Mouse (Mus musculus) forebrain, embryonic 12.5 days (tissue): Measurements from ENCODE around the gene Spats2l. TPM values are rescaled to one million over a fixed set of nuclear protein-coding genes. Genes with fewer than 3 reads are reported as not detected.

Source experiments
- ATAC-seq: fragments of 200-750 bp; cut with Nextera tagmentation; 2 replicates; pipeline ENCODE4 v1.8.0; 2017; ENCODE audit warnings: moderate TSS enrichment; ENCODE audit not compliant: low FRiP score
- H3K27ac ChIP-seq: fragments of 300-500 bp; sonication (generic); 2 replicates; pipeline ENCODE4 v1.5.1; 2016; ENCODE audit warnings: mild to moderate bottlenecking
- H3K27me3 ChIP-seq: fragments of 300-500 bp; sonication (generic); 2 replicates; pipeline ENCODE4 v1.6.1; 2016; ENCODE audit warnings: mild to moderate bottlenecking
- H3K36me3 ChIP-seq: fragments of 300-500 bp; sonication (generic); replicated peaks from 2 replicates; pipeline ENCODE4 v1.6.1; 2016; ENCODE audit warnings: mild to moderate bottlenecking
- H3K4me1 ChIP-seq: fragments of 300-500 bp; sonication (generic); 2 replicates; pipeline ENCODE4 v1.6.1; 2016
- H3K4me2 ChIP-seq: fragments of 300-500 bp; sonication (generic); 2 replicates; pipeline ENCODE4 v1.6.1; 2016; ENCODE audit warnings: mild to moderate bottlenecking, moderate library complexity
- H3K4me3 ChIP-seq: fragments of 300-500 bp; sonication (generic); replicated peaks from 2 replicates; pipeline ENCODE4 v1.5.1; 2016; ENCODE audit warnings: mild to moderate bottlenecking
- H3K9ac ChIP-seq: fragments of 300-500 bp; sonication (generic); 2 replicates; pipeline ENCODE4 v1.6.1; 2016; ENCODE audit warnings: mild to moderate bottlenecking
- H3K9me3 ChIP-seq: fragments of 300-500 bp; sonication (generic); 2 replicates; pipeline ENCODE4 v1.6.1; 2016
- WGBS: fragments of 180-500 bp; shearing (Covaris S2); methylation state at CpG from one replicate; pipeline ENCODE4 v1.1.7; 2016; 5-methylcytosine and 5-hydroxymethylcytosine counted together
- polyA plus RNA-seq: library from polyadenylated mRNA; unstranded; fragments of >200 nt; fragmentation: Nextera tagmentation; extraction: Ambion mirVana; gene quantifications from 2 replicates; pipeline ENCODE4 v1.2.1, GENCODE M21; 2016

Spats2l gene
- 51.2 and 57.2 TPM in 2 replicates for polyA plus RNA-seq

DNA sequence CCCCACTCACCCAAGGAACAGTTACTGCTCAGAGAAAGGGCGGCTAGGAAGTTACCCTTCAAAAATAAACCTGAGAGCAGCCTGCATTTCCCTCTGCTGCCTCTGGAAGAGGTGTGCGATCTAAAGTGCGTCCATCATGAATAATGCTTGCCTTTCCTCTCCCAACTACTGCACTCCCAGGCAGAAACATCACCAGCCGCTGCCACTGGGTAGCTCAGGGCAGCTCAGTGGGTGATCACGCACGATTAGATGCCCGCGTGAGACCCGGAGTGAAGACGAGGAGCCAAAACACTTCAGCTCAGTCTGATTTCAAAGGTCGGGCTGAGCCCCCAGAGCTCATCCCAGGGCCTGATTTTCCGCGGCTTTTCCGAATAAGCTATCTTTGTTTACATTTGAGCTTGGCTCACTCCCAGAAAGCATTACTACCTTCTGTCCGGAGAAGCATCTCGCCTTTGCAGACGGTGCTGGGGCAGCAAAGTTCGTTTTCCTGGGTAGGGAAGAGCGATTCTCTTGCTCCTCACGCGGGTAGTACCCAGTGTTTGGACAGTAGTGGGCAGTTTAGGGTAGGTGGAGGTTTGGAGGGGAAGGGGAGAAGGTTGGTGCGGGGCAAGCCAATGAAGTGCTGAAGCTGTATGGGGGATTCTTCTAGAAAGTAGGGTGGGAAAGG lies at the start of gene Spats2l:
Gene Spats2l (plus strand): TSS at position 162 of the 667 bp plus-strand sequence.
- peak within 1 kb of the TSS; percentile 88 for H3K9ac ChIP-seq
- under 1% methylated on average over 22 of the region's 22 CpGs for WGBS
- H3K36me3 ChIP-seq = no peaks in the 10 kb centered on the region
- peak within 1 kb of the TSS; percentile 85 for H3K4me2 ChIP-seq
- peak within 1 kb of the TSS; percentile 90 for H3K27ac ChIP-seq
- peak; percentile 60; the same call in 1 of the 2 replicates for ATAC-seq
- 0 out of 2 replicates have a peak, but pooled peaks cover 8% of the 10 kb centered on the region for H3K27me3 ChIP-seq
- H3K4me3 ChIP-seq = peak within 1 kb of the TSS; percentile 82
- peaks cover 15% of the 10 kb centered on the region for H3K4me1 ChIP-seq
- H3K9me3 ChIP-seq = no peaks in the 10 kb centered on the region

DNA sequence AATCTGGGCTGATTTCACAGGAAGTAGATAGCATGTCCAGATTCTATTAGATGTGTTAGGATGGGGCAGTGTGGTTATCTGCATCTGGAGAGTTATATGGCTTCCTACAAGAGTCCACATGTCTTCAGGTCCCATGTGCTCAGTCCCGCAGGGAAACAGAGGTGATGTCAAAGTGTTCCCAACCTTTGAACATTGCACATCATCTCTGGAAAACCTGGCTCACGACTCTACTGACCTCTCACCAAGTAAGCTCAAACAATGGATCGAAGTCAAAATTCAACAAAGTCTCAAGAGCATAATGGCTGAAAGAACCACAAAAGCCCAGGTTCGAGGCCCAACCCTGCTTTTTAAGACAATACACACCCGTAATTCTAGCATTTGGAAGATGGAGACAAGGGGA lies 48.7 kb upstream of the Spats2l start:
- H3K4me1 ChIP-seq = no peaks in the 10 kb centered on the region
- WGBS = 88% methylated on average over 5 of the region's 5 CpGs
- no peak overlapping the region for H3K9ac ChIP-seq
- H3K9me3 ChIP-seq = no peaks in the 10 kb centered on the region
- H3K4me3 ChIP-seq = no peak overlapping the region
- no peaks in the 10 kb centered on the region for H3K36me3 ChIP-seq
- no peak overlapping the region for H3K27ac ChIP-seq
- no peak for ATAC-seq
- no peaks in the 10 kb centered on the region for H3K27me3 ChIP-seq
- no peak overlapping the region for H3K4me2 ChIP-seq

DNA sequence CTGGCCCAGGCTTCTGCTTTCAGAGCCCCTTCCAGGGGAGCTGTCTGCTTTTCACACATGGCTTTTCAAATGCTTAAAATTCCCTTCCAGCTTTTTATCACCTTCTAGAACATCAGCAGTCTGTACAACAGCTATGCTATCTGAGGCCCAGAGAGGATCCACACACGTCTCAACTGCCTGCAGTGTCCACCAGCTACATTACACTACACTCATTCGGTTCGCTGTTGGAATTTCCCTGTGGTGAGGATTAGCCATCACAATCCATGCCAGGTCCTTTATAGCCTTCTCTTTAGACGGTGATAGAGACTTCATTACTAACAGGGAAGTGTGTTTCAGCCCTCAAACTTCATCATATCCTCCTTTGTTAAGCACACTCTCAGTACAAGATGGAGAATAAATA lies 38.1 kb upstream of the Spats2l start:
- no peaks in the 10 kb centered on the region for H3K9me3 ChIP-seq
- ATAC-seq = no peak
- no peaks in the 10 kb centered on the region for H3K36me3 ChIP-seq
- no peak overlapping the region for H3K27ac ChIP-seq
- H3K4me1 ChIP-seq = no peaks in the 10 kb centered on the region
- H3K27me3 ChIP-seq = no peaks in the 10 kb centered on the region
- no peak overlapping the region for H3K4me2 ChIP-seq
- no peak overlapping the region for H3K9ac ChIP-seq
- H3K4me3 ChIP-seq = no peak overlapping the region
- WGBS = 22% methylated on average over 4 of the region's 4 CpGs

DNA sequence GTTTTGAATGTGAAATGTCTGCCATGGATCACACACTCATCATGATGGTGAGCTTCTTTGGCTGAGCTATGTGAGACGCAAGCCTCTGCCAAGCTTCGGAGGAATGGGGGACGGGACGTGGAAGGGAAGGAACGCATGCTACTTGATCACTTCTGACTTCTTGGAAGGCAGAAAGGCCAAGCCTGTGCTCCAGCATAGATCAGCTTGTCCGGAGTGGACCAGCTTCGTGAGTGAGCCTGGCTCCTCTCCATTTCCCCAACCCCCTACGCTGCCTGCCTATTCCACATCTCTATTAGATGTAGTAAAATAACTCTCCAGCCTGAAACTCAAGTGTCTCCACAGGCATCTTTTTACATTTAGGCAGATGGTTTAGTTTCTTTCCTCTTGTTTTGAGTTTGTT lies 32.2 kb upstream of the Spats2l start:
- Histone ChIP-seq H3K27me3 (no peaks in the 10 kb centered on the region), H3K4me1 (no peaks in the 10 kb centered on the region), H3K27ac (no peak overlapping the region), H3K4me3 (no peak overlapping the region), H3K9me3 (no peaks in the 10 kb centered on the region), H3K9ac (no peak overlapping the region), H3K4me2 (no peak overlapping the region), H3K36me3 (no peaks in the 10 kb centered on the region)
- 88% methylated on average over 8 of the region's 8 CpGs for WGBS
- no peak for ATAC-seq

DNA sequence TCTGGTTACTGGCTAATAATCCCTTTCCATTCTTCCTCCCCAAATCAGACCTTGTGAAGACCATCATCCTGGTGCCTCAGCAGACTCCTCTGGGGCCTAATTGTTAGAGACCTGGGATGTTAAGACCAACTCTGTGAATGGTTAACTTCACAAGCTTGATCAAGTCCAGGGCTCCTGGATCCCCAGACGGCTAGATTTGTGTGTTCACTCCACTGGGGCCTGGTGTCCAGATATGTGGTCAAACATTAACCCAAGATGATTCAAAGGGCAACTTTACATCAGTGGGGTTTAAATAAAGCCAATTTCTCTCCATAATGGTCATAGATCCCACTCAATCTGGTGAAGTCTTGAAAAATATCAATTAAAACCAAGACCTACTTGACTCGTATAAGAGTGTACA lies 31.7 kb upstream of the Spats2l start:
- Histone ChIP-seq H3K9me3 (no peaks in the 10 kb centered on the region), H3K4me2 (no peak overlapping the region), H3K9ac (no peak overlapping the region), H3K4me1 (no peaks in the 10 kb centered on the region), H3K27ac (no peak overlapping the region), H3K36me3 (no peaks in the 10 kb centered on the region), H3K4me3 (no peak overlapping the region), H3K27me3 (no peaks in the 10 kb centered on the region)
- no peak for ATAC-seq
- 93% methylated on average over 2 of the region's 2 CpGs for WGBS

DNA sequence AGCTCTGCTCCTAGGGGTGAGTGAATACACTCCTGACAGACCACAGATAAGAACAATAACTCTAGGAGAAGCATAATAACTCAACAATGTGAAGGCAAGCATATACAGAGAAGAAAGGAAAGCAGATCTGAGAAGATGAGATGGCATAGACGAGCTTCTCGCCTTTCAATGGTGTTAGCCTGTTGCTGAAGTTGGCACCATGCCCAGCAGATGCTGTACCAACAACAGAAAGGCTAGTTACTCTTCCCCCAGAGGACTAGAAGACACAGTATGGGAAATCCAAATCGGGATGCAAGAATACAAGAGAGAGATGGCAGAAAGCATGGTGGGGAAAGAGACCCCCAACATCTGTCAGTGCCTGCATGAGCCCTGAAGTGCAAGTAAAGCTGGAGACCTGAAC lies 22.2 kb upstream of the Spats2l start:
- no peak overlapping the region for H3K4me3 ChIP-seq
- WGBS = 63% methylated on average over 3 of the region's 3 CpGs
- 0 out of 2 replicates have a peak, but pooled peaks cover 3% of the 10 kb centered on the region for H3K4me1 ChIP-seq
- ATAC-seq = no peak
- H3K9me3 ChIP-seq = no peaks in the 10 kb centered on the region
- no peak overlapping the region for H3K4me2 ChIP-seq
- no peaks in the 10 kb centered on the region for H3K27me3 ChIP-seq
- no peak overlapping the region for H3K27ac ChIP-seq
- no peaks in the 10 kb centered on the region for H3K36me3 ChIP-seq
- no peak overlapping the region for H3K9ac ChIP-seq

DNA sequence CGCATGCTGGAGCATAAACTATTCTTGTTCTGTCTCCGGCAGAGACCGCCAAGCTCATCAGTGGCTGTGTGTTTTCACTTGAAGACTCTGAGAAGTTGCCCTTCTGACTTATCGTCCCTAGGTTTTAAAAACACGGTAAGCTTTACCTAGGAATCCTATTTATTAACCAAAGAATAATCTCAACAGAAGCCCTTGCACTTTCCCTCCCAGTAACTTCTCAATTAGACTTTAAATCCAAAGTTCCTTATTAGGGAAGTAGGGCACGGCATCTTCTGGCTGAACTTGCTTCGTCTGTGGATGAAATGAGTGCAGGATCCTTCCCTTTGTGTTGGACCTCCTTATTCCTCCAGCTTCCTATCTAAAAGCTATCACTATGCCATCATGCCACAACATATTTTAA lies 7.6 kb upstream of the Spats2l start:
- Histone ChIP-seq H3K9ac (no peak overlapping the region), H3K36me3 (no peaks in the 10 kb centered on the region), H3K27ac (no peak overlapping the region), H3K9me3 (no peaks in the 10 kb centered on the region), H3K27me3 (peaks cover 4% of the 10 kb centered on the region; the same call in 1 of the 2 replicates), H3K4me3 (no peak overlapping the region), H3K4me1 (no peaks in the 10 kb centered on the region), H3K4me2 (no peak overlapping the region)
- WGBS = 93% methylated on average over 7 of the region's 7 CpGs
- no peak for ATAC-seq

DNA sequence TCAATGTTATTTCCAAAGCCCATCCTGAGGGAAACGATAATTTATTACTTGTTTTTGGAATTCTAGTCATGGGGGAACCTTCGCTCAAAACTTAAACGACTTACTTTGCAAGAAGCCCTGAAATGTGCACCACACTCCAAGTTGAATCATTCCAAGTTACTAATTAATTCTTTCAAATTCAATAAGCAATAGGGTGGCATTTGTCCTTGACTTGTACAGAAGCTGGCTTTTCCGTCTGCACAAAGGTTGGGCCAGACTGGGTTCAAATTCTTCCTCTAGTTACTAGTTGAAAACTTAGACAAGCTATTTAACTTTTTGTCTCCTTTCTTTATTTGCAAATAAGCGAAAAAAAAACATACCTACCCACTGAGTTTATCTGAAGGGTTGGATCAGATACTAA lies 636 bp upstream of the Spats2l start:
- H3K4me1 ChIP-seq = peaks cover 15% of the 10 kb centered on the region
- 84% methylated on average over 5 of the region's 5 CpGs for WGBS

DNA sequence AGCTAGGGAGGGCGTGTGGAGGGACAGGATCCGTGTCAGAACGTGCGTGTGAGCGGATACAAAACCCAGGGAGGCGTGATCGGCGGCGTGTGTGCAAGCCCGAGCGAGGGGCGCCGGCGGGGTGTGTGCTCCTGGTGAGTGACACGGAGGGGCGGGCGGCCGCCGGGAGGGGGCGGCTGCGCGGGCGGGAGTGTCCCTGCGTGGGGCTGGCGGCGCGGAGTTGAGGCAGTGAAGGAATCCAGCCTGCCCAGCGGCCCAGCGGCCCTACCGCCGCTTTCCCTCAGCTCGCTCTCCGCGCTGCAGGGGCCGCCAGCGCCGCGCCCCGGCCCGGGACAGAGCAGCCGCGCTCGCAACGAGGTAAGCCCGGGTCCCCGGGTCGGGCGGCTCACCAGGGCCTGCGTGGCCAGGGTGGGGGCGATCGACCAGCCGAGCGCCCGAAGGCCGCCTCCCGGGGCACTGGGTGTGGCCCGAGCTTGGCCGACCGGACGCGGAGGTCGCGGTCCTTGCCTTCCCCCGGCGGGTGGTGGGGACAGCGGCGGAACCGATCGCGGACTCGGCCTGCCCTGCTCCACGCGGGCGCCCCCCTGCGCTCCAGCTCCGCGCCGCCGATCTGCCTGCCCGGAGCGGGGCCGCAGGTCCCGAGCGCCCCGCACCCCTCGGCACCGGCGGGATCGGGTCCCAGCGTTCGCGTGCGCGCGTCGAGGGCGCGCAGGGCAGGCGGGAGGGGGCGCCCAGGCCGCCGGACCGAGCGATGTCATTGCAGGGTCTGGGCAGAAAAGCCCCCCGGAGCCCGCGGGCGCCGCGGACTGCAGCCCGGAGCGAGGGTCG lies 920 bp downstream of the Spats2l start:
- no peaks in the 10 kb centered on the region for H3K36me3 ChIP-seq
- peaks cover 15% of the 10 kb centered on the region for H3K4me1 ChIP-seq
- no peaks in the 10 kb centered on the region for H3K9me3 ChIP-seq
- 0% methylated on average over 105 of the region's 113 CpGs for WGBS
- peak overlapping the region; percentile 85 for H3K4me2 ChIP-seq
- peaks cover 12% of the 10 kb centered on the region; the same call in 1 of the 2 replicates for H3K27me3 ChIP-seq
- peak; percentile 88 for ATAC-seq
- peak overlapping the region; percentile 90 for H3K27ac ChIP-seq
- peak overlapping the region; percentile 88 for H3K9ac ChIP-seq
- H3K4me3 ChIP-seq = peak overlapping the region; percentile 82

More for the DNA sequence above, 636 bp upstream of the Spats2l start:
- Histone ChIP-seq H3K27ac (no peak overlapping the region), H3K9me3 (no peaks in the 10 kb centered on the region), H3K36me3 (no peaks in the 10 kb centered on the region), H3K4me2 (no peak overlapping the region), H3K9ac (no peak overlapping the region), H3K4me3 (no peak overlapping the region), H3K27me3 (0 out of 2 replicates have a peak, but pooled peaks cover 7% of the 10 kb centered on the region)
- no peak for ATAC-seq

DNA sequence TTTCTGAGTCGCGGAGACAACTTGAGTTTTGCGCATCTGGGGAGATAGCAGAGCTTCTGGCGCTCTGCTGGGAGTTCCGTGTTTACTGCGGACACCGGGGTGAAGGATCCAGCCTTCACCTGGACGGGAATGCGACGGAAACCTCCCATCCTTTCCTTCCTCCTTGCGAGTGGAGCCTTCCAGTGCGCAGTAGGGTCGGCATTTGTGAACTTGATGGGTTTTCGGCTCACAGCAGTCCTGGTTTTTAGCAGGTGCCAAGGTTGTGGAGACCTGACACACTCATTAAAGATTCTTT lies 1.5 kb downstream of the Spats2l start:
- WGBS = under 1% methylated on average over 14 of the region's 14 CpGs
- Histone ChIP-seq H3K4me3 (peak overlapping the region; percentile 82), H3K27ac (peak overlapping the region; percentile 90), H3K36me3 (no peaks in the 10 kb centered on the region), H3K9ac (peak overlapping the region; percentile 88), H3K4me2 (peak overlapping the region; percentile 85), H3K27me3 (peaks cover 12% of the 10 kb centered on the region; the same call in 1 of the 2 replicates), H3K4me1 (peaks cover 15% of the 10 kb centered on the region), H3K9me3 (no peaks in the 10 kb centered on the region)
- peak; percentile 10; the same call in 1 of the 2 replicates for ATAC-seq

DNA sequence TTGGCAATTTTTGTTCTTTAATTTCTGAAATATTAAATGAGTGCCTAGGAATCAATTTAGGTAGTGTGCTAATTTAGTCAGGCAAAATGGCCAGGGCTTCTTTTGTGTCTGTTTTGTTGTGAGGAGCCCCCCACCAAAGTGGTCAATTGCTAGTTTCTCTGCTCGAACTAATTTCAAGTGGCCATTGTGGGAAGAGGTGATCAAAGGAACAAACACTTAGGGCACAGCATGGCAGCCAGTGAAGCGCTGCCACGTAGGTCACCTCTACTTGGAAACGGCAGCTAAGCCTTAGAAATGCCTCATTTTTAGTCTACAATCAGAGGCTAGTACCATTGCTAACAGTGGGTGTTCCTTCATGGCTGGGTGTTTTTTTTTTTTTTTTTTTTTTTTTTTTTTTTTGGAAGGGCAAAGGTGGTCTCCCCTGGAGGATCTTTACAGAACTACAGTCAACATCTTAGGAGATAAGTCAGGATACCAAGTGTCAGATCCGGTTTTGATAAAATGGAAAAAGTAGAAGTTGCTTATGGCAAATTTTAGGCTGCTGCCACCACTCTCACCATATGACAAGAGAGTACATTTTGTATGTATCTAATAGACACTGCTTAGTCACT lies 2.8 kb downstream of the Spats2l start:
- 19% methylated on average over 5 of the region's 5 CpGs for whole genome bisulfite sequencing
- H3K27me3 ChIP-seq = peaks cover 9% of the 10 kb centered on the region; the same call in 1 of the 2 replicates
- no peak for ATAC-seq
- H3K27ac ChIP-seq = no peak overlapping the region
- peaks cover 15% of the 10 kb centered on the region for H3K4me1 ChIP-seq
- no peaks in the 10 kb centered on the region for H3K9me3 ChIP-seq
- no peak overlapping the region for H3K9ac ChIP-seq
- H3K4me2 ChIP-seq = peak overlapping the region; percentile 34
- no peaks in the 10 kb centered on the region for H3K36me3 ChIP-seq
- H3K4me3 ChIP-seq = no peak overlapping the region; the same call in 1 of the 2 replicates

DNA sequence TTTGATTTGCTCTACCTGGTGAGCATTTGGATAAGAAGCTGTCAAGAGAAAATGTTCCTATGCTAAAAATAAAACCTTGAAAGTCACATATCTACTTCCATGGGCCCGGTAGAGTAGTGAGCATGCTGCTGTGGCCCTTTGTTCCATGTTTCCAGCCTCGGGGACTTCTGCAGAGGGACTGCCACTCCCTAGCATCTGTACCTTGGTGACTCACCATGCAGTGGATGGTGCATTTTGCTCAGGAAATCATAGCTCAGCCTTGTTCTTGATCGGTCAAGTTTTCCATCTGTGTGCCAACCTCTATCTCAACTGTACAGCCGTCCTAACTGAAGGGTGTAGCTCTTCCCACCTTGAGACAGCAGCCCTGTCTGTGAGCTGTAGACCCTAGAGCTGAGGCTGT lies 10.3 kb downstream of the Spats2l start:
- Histone ChIP-seq H3K4me3 (no peak overlapping the region), H3K4me2 (no peak overlapping the region), H3K27me3 (peaks cover 7% of the 10 kb centered on the region; the same call in 1 of the 2 replicates), H3K4me1 (peaks cover 12% of the 10 kb centered on the region; the same call in 1 of the 2 replicates), H3K9ac (no peak overlapping the region), H3K9me3 (no peaks in the 10 kb centered on the region), H3K27ac (no peak overlapping the region), H3K36me3 (no peaks in the 10 kb centered on the region)
- ATAC-seq = no peak
- WGBS = 91% methylated on average over 4 of the region's 4 CpGs
